Mouse (Mus musculus) naive thymus-derived CD4-positive, alpha-beta T cell, adult 2 months (primary cell): ENCODE data around the gene Olfr524.

ENCODE experiments used
- DNase-seq: peaks from one replicate; pipeline ENCODE4 v3.0.0-alpha.2; 2011; ENCODE audit warnings: low read depth

Gene Olfr524

DNA sequence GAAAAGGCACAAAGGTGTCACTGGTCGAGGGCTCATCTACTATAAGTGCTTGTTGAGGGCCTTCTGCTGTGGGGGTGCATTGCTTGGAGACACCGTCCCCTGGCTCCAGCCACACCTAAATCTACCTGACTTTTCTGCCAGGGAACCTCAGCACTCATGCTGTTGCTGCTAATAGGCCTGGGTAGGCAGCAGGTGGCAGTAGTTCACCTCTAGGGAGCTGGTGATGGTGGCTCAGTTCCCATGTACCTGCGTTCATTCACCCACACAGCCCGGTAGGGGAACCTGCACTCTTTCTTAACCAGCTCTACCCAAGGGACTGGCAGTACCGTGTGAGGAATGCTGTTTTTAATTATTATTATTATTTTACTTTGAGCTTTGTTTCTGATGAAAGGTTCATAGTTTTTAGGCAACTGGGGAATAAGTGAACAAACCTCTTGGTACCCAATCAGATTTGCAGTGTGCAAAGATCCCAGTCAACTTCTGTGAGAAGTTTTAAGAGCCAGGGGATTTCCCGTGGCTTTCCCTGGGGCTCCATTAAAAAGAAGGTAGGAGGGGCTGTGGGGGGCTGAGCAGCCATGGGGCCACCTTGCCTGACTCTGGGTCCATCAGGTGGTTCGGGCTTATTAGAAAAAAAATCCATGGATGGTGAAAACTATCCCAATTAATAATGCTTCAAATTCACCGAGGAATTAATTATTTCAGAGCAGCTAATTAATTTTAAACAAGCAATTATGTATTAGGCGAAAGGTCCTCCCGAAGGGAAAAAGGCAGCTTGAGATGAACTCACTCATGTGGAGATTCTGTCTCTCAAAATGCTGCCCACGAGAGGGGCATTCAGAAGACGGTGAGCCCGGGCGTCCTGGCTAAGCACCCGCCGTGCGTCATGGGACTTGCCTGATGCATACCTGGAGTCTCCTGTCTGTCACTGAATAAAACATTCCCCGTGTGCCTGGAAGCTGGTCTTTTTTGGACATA is 18.8 kb downstream of the Olfr524 start:
- peak; percentile 86 for DNase-seq

DNA sequence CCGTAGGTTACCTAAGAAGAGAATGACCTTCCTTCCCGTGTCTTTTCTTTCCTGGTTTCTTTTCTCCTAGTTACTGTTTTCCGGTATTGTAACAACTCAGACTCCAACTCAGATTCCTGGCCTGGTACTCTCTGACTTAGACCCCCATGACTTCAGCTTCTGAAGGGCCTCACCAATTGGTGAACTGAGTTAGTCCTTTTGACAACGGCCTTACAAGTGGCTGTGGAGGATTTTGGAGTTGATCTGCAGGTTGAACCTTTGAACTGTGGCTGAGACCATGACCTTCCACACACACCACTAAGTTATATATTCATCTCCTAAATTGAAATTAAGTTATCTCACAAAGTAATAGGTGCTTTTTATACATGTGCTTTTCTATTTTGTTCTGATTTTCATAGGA is 21.6 kb downstream of the Olfr524 start:
- no peak for DNase-seq

DNA sequence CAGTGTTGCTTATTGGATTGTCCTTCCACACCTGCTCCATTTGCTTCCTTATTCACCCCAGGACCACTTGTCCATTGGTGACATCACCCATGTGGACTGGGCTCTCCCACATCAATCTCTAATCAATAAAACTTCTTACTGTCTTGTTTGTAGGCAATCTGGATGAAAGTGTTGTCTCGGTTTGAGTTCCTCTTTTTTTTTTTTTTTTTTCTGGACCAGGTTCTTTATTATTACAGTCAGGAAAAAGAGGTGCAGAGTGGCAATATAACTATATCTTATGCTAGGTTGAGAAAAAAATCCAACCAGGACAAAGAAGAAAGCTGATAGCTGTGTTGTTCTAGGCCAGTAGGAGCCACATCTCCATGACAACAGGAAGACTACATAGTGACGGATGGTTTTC is 25.1 kb downstream of the Olfr524 start:
- no peak for DNase-seq

DNA sequence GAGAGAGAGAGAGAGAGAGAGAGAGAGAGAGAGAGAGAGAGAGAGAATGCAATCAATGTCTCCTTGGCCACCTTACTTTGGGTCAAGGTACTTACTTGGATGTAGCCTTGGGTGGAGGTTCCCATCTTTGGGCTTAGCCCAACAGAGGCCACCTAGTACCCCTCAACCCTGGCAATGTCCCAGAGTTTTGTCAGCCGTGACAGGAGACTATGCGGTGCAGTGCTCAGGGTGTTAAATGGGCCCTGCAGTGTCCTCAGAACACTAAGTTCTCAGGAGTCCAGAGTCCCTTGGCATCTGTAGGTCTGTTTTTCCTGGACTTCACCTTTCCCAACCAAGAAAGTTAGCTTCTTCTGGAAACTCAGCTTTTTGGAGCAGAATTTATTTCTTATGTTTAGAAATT is 26.6 kb downstream of the Olfr524 start:
- no peak for DNase-seq

DNA sequence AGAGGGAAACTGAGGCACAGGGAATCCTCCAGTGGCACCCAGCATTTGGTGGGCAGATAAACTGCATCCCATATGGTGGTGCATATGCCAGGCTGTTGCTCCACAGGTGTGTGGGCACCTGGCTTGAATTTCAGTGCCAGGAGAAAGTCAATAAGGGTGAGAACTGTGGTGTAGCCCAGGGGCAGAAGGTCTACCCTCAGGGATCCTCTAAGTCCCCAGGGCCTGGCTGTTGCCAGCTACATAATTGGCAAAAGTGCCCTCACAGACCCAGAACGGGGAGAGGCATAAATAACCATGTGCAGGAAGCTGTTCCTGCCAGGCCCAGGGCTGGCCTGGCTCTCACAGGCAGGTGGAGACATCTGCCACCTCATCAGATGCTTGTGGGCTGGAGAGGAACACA is 32.8 kb downstream of the Olfr524 start, which contains the start of gene Olfr523:
Gene Olfr523 (plus strand): TSS at position 282 of the 400 bp plus-strand sequence.
- DNase-seq: no peak

DNA sequence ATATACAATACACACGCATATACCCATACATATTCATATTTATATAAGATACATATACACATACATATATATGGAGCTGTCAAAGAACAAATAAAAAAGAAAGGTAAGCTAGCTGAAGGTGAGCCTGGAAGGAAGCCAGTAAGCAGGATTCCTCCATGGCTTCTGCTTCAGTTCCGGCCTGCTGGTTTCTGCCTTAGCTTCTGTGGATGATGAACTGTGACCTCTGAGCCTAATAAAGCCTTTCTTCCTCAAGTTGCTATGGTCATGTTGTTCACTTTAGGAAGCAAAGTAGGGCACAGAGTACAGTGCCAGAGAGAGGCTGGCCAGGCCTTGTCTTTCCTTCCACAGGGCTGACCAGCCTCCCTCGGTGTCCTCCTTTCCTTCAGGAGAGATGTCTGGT is 34.9 kb downstream of the Olfr524 start:
- DNase-seq: no peak

DNA sequence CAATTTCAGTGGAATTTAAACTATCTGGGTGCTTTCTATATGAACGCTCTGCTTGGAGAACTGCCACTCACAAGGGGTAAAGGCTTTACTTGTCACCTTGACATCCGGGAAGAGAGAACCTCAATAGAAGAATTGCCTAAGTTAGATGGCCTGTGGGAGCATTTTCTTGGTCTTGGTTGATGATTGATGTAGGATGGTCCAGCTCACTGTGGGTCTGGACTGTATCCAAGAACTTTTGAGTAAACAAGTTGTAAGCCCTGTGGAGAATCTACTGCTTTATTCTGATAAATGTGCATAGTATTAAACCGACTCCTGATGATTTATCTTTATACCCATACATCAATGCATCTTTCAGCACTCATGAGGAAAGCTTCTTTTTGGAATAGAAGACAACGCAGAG is 36.4 kb downstream of the Olfr524 start:
- DNase-seq: no peak

DNA sequence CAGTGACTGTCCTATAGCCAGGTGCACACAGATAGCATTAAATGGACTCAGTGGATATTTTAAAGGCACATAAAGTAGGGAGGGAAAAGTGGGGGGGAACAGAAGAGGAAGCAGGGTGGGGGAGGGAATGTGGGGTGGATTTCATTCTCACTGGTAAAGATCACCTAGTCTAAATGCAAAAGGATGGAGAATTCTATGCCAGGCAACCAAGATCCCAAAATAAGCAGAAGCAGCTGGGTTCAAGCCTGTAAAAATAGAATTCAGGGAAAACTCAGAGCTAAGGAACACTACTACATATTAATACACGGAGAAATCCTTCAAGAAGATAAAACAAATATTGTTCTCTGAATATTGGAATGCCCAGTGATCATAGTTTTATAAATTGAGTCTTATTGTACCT is 37.8 kb downstream of the Olfr524 start:
- DNase-seq: no peak

DNA sequence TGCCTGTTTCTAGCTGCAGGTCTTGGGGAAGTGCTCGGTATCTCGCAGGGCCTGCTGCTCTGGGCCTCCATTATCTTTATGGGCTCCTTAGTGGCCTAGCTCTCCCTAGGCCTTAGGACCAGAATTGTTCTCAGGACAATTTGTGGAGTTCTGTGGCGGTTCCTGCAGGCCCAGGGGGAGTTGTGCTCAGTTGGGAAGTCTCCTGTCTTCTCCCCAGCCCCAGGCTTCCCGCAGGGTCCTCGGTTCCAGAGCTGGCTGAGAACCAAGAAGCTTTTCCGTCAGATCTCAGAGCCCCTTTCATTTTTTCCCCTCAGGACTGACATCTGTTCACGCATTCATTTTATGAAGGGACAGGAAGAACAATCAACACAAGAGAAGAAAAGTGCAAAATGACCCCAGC is 41.1 kb downstream of the Olfr524 start, which contains the start of gene Olfr522:
Gene Olfr522 (minus strand): TSS at position 101 of the 400 bp plus-strand sequence.
- no peak for DNase-seq

DNA sequence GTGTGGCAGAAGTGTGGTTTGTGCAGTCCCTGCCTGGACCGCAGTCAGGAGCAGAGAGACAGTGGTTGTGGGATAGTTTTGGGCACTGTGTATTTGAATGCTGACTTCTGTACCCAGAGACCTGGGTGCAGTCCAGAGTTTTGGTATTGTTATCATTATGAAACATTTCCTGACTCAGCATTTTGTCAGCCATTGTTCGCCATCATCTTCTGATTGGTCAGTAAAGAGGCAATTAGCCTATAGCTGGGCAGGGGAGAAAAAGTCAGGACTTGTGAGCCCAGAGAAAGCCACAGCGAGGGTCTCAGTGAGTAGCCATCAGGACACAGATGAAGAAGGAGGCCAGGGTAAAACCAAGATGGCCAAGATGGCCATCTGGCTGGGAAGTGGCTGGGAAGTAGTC is 45.4 kb downstream of the Olfr524 start:
- no peak for DNase-seq

DNA sequence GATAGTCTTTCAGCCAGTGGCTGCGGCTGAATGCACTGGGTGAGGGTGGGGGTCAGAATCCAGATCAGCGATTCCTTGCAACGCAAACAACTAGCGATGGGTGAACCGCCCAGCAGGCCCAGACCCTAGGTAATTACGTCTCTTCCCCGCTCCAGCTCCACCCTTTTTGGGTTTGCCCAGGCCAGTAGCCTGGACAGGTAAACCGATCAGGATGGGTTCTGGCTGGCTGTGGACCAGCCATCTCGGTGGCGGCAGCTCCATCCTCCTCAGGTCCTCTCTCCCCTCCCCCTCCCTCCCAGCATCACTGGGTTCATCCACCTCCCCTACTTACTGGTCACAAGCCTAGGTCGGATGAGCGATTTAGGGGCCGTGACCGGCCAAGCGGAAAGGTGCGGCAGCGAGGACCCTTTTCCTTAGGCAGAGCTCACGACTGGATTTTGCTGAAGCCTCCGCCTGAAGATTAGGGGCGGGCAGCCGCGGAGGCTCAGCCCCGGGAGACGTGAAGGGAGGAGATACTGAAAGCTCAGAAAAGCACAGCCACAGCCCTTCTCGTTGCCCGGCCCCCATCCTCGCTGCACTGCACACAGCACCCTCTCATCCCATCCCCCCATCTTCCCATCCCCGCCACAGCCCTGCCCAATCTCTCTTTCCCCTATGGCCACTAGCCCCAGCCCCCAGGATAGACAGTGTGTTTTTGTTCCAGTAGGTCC is 51.4 kb downstream of the Olfr524 start, which contains the start of gene Sprn:
Gene Sprn (minus strand): TSS at position 660 of the 710 bp plus-strand sequence.
- no peak for DNase-seq

DNA sequence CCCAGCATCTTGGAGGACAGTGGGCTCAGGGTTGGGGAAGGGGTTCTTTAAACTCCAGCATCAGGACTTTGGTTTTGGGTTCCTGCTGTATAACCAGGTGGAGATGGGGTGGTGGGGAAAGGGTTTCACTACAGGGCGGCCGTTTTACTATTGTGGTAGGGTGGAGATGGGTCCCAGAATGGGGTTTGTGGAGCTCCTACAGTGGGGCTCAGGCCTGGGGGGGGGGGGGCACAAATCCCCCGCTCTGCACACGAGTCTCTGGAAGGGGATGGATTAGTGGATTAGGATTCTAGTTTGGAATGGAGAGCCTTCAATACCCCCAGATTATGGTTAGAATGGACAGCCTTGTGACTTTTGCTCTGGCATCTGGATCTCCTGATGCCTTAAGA is 51.9 kb downstream of the Olfr524 start:
- no peak for DNase-seq

DNA sequence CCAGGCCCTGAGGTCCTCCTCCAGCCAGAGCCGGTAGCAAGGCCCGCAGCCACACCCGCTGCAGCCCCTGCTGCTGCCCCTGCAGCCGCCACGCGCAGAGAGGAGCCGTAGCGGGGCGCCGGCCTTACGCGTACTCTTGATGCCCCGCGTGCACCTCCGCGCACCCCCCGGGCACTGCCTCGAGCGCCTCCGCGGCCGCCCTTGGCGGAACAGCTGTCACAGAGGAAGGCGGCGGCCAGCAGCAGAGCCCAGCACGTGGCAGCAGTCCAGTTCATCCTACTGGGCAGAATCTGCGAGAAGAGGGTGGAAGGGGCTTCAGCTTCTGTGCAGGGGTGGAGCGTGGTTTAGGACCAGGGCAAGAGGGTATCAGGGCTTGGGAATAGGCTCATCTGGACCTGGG is 52.4 kb downstream of the Olfr524 start:
- no peak for DNase-seq
